Mouse (Mus musculus) embryonic facial prominence, embryonic 11.5 days (tissue): ENCODE measurements at regions not wholly inside any gene's neighbourhood (a gene's known extent, or its start where the extent isn't known, plus 50 kb on each side); places are given as distances from the start of the nearest gene placed in this dataset.

Source experiments
- ATAC-seq: fragments of 200-750 bp; cut with Nextera tagmentation; replicated peaks from 2 replicates; pipeline ENCODE4 v1.8.0; 2017; ENCODE audit warnings: low read depth; ENCODE audit not compliant: insufficient number of reproducible peaks, low FRiP score, low TSS enrichment
- DNase-seq: peaks from one replicate; pipeline ENCODE4 v3.0.0-alpha.2; 2015; ENCODE audit warnings: low spot score
- H3K27ac ChIP-seq: fragments of 300-500 bp; sonication (generic); replicated peaks from 2 replicates; pipeline ENCODE4 v1.5.1; 2014; ENCODE audit warnings: mild to moderate bottlenecking, low read depth, low read length, control low read depth
- H3K27me3 ChIP-seq: fragments of 300-500 bp; sonication (generic); 2 replicates; pipeline ENCODE4 v1.6.1; 2014; ENCODE audit warnings: mild to moderate bottlenecking, low read length, moderate library complexity, mixed read lengths; ENCODE audit not compliant: control insufficient read depth, insufficient read depth
- H3K36me3 ChIP-seq: fragments of 300-500 bp; sonication (generic); replicated peaks from 2 replicates; pipeline ENCODE4 v1.6.1; 2014; ENCODE audit warnings: low read depth, mild to moderate bottlenecking, low read length, moderate library complexity, mixed read lengths; ENCODE audit not compliant: control insufficient read depth, insufficient read depth
- H3K4me1 ChIP-seq: fragments of 300-500 bp; sonication (generic); 2 replicates; pipeline ENCODE4 v1.6.1; 2014; ENCODE audit warnings: low read length, mixed read lengths; ENCODE audit not compliant: control insufficient read depth, insufficient read depth
- H3K4me2 ChIP-seq: fragments of 300-500 bp; sonication (generic); 2 replicates; pipeline ENCODE4 v1.6.1; 2014; ENCODE audit warnings: low read depth, mild to moderate bottlenecking, control low read depth, low read length, moderate library complexity
- H3K4me3 ChIP-seq: fragments of 300-500 bp; sonication (generic); 2 replicates; pipeline ENCODE4 v1.5.1; 2014; ENCODE audit warnings: low read depth, low read length, control low read depth
- H3K9ac ChIP-seq: fragments of 300-500 bp; sonication (generic); replicated peaks from 2 replicates; pipeline ENCODE4 v1.6.1; 2014; ENCODE audit warnings: mild to moderate bottlenecking, control low read depth, low read length
- H3K9me3 ChIP-seq: fragments of 300-500 bp; sonication (generic); replicated peaks from 2 replicates; pipeline ENCODE4 v1.6.1; 2016; ENCODE audit warnings: mild to moderate bottlenecking, low read length, inconsistent platforms, mixed read lengths; ENCODE audit not compliant: control insufficient read depth
- WGBS: fragments of 180-500 bp; shearing (Covaris S2); extraction: QIAGEN DNeasy Blood & Tissue Kit; methylation state at CpG from one replicate; pipeline ENCODE4 v1.1.7; 2014; 5-methylcytosine and 5-hydroxymethylcytosine counted together

- no peak overlapping the region for H3K9ac ChIP-seq
- DNase-seq (no peak), ATAC-seq (no peak)
- H3K4me2 ChIP-seq: no peak overlapping the region
- WGBS: 79% methylated on average over 8 of the region's 8 CpGs
- H3K4me1 ChIP-seq: no peaks in the 10 kb centered on the region
- H3K27ac ChIP-seq: no peak overlapping the region
- H3K27me3 ChIP-seq: no peaks in the 10 kb centered on the region
- no peak overlapping the region for H3K4me3 ChIP-seq
- H3K9me3 ChIP-seq: no peaks in the 10 kb centered on the region
- H3K36me3 ChIP-seq: no peaks in the 10 kb centered on the region
Measured at GRCm38 (mm10) chr17:88369971-88370370, 70.5 kb upstream of the Foxn2 start.

- no peak overlapping the region for H3K4me2 ChIP-seq
- no peak overlapping the region for H3K4me3 ChIP-seq
- H3K9ac ChIP-seq: no peak overlapping the region
- H3K36me3 ChIP-seq: no peaks in the 10 kb centered on the region
- no peaks in the 10 kb centered on the region for H3K4me1 ChIP-seq
- no peaks in the 10 kb centered on the region for H3K27me3 ChIP-seq
- ATAC-seq (no peak), DNase-seq (no peak)
- no peak overlapping the region for H3K27ac ChIP-seq
- WGBS: 76% methylated on average over 9 of the region's 9 CpGs
- no peaks in the 10 kb centered on the region for H3K9me3 ChIP-seq
Measured at GRCm38 (mm10) chr17:88370676-88371075, 69.8 kb upstream of the Foxn2 start.

GRCm38 (mm10) chr17:88378505-88378904 is 62.0 kb upstream of the Foxn2 start:
- Histone ChIP-seq H3K27me3 (no peaks in the 10 kb centered on the region), H3K9me3 (no peaks in the 10 kb centered on the region), H3K36me3 (no peaks in the 10 kb centered on the region), H3K4me3 (no peak overlapping the region), H3K4me2 (no peak overlapping the region), H3K9ac (no peak overlapping the region), H3K4me1 (no peaks in the 10 kb centered on the region), H3K27ac (no peak overlapping the region)
- no peak for ATAC-seq
- DNase-seq: no peak
- WGBS: 79% methylated on average over 5 of the region's 5 CpGs

GRCm38 (mm10) chr17:88379389-88379788 is 61.1 kb upstream of the Foxn2 start:
- no peak overlapping the region for H3K27ac ChIP-seq
- H3K9me3 ChIP-seq: no peaks in the 10 kb centered on the region
- no peak overlapping the region for H3K9ac ChIP-seq
- H3K4me2 ChIP-seq: no peak overlapping the region
- WGBS: 99% methylated on average over 5 of the region's 5 CpGs
- no peak overlapping the region for H3K4me3 ChIP-seq
- H3K4me1 ChIP-seq: no peaks in the 10 kb centered on the region
- no peaks in the 10 kb centered on the region for H3K36me3 ChIP-seq
- H3K27me3 ChIP-seq: no peaks in the 10 kb centered on the region
- DNase-seq (no peak), ATAC-seq (no peak)

- no peak overlapping the region for H3K27ac ChIP-seq
- DNase-seq (no peak), ATAC-seq (no peak)
- H3K4me2 ChIP-seq: no peak overlapping the region
- H3K4me3 ChIP-seq: no peak overlapping the region
- H3K36me3 ChIP-seq: no peaks in the 10 kb centered on the region
- H3K4me1 ChIP-seq: no peaks in the 10 kb centered on the region
- WGBS: 62% methylated on average over 9 of the region's 9 CpGs
- no peak overlapping the region for H3K9ac ChIP-seq
- H3K27me3 ChIP-seq: no peaks in the 10 kb centered on the region
- no peaks in the 10 kb centered on the region for H3K9me3 ChIP-seq
Measured at GRCm38 (mm10) chr17:88381106-88381505, 59.4 kb upstream of the Foxn2 start.

GRCm38 (mm10) chr17:88383447-88383846 is 57.1 kb upstream of the Foxn2 start:
- no peak overlapping the region for H3K4me3 ChIP-seq
- WGBS: 78% methylated on average over 4 of the region's 4 CpGs

GRCm38 (mm10) chr17:88388441-88388951 is 52.0 kb upstream of the Foxn2 start:
- Histone ChIP-seq H3K27me3 (no peaks in the 10 kb centered on the region), H3K27ac (no peak overlapping the region), H3K36me3 (no peaks in the 10 kb centered on the region), H3K9me3 (no peaks in the 10 kb centered on the region), H3K9ac (no peak overlapping the region), H3K4me3 (no peak overlapping the region), H3K4me1 (no peaks in the 10 kb centered on the region), H3K4me2 (no peak overlapping the region)
- ATAC-seq: no peak
- WGBS: 69% methylated on average over 15 of the region's 15 CpGs
- DNase-seq: no peak

More at GRCm38 (mm10) chr17:88383447-88383846, 57.1 kb upstream of the Foxn2 start:
- DNase-seq (no peak), ATAC-seq (no peak)
- no peak overlapping the region for H3K27ac ChIP-seq
- H3K9ac ChIP-seq: no peak overlapping the region
- H3K4me1 ChIP-seq: no peaks in the 10 kb centered on the region
- no peaks in the 10 kb centered on the region for H3K27me3 ChIP-seq
- H3K4me2 ChIP-seq: no peak overlapping the region
- H3K9me3 ChIP-seq: no peaks in the 10 kb centered on the region
- no peaks in the 10 kb centered on the region for H3K36me3 ChIP-seq

GRCm38 (mm10) chr17:88389668-88390461 is 50.6 kb upstream of the Foxn2 start:
- Histone ChIP-seq H3K27ac (no peak overlapping the region), H3K27me3 (no peaks in the 10 kb centered on the region), H3K4me2 (no peak overlapping the region), H3K36me3 (no peaks in the 10 kb centered on the region), H3K4me3 (no peak overlapping the region), H3K4me1 (no peaks in the 10 kb centered on the region), H3K9ac (no peak overlapping the region), H3K9me3 (no peaks in the 10 kb centered on the region)
- 74% methylated on average over 14 of the region's 14 CpGs for WGBS
- ATAC-seq: no peak
- DNase-seq: peak; percentile 15
